Mouse (Mus musculus): ENCODE data around the gene Apbb2. TPM values are rescaled to one million over a fixed set of nuclear protein-coding genes. Genes with fewer than 3 reads are reported as not detected.

Gene Apbb2
- polyA plus RNA-seq, 1 experiment from 2014 or later = 30.9 TPM

- 75% methylated on average over 7 of the region's 7 CpGs for WGBS
- no peaks in the 10 kb centered on the region; a peak in 2 of 4 replicates for H3K4me1 ChIP-seq (ENCODE audit: control insufficient read depth in 2 of 2, insufficient read depth in 2 of 2, low read length in 2 of 2)
- H3K36me3 ChIP-seq (ENCODE audit: control insufficient read depth, insufficient read depth, low read length) = no peaks in the 10 kb centered on the region
- no peak overlapping the region for H3K4me3 ChIP-seq (ENCODE audit: control insufficient read depth in 1 of 2, insufficient read depth in 1 of 2, low read depth in 1 of 2, low read length in 2 of 2)
- no peaks in the 10 kb centered on the region for H3K27me3 ChIP-seq (ENCODE audit: control insufficient read depth, insufficient read depth, low read length)
- H3K27ac ChIP-seq (replicated peaks in 1 of 2; ENCODE audit: control insufficient read depth in 1 of 2, insufficient read depth in 1 of 2, low read depth in 2 of 2, low read length in 2 of 2) = no peak overlapping the region
- no peak overlapping the region for H3K9ac ChIP-seq (ENCODE audit: low read length)
- peak; percentile 54; the same call in 1 of the 2 replicates for ATAC-seq (ENCODE audit: insufficient number of reproducible peaks, insufficient read depth, low FRiP score, low read depth)
- no peaks in the 10 kb centered on the region for H3K9me3 ChIP-seq (ENCODE audit: control insufficient read depth, low read length)
- H3K4me2 ChIP-seq (ENCODE audit: low read length) = no peak overlapping the region
These were observed 107.9 kb downstream of the Apbb2 start for GRCm38 (mm10) chr5:66510716-66511115.

GRCm38 (mm10) chr5:66509151-66509550, 109.4 kb downstream of the Apbb2 start:
- H3K27me3 ChIP-seq (ENCODE audit: control insufficient read depth, insufficient read depth, low read length) = no peaks in the 10 kb centered on the region
- no peak overlapping the region for H3K4me3 ChIP-seq (ENCODE audit: control insufficient read depth in 1 of 2, insufficient read depth in 1 of 2, low read depth in 1 of 2, low read length in 2 of 2)
- no peaks in the 10 kb centered on the region for H3K9me3 ChIP-seq (ENCODE audit: control insufficient read depth, low read length)
- H3K4me1 ChIP-seq (ENCODE audit: control insufficient read depth in 2 of 2, insufficient read depth in 2 of 2, low read length in 2 of 2) = peaks cover 4 to 12% of the 10 kb centered on the region in 2 experiments; a peak in 3 of 4 replicates
- H3K36me3 ChIP-seq (ENCODE audit: control insufficient read depth, insufficient read depth, low read length) = no peaks in the 10 kb centered on the region
- H3K4me2 ChIP-seq (ENCODE audit: low read length) = no peak overlapping the region
- no peak overlapping the region for H3K27ac ChIP-seq (replicated peaks in 1 of 2; ENCODE audit: control insufficient read depth in 1 of 2, insufficient read depth in 1 of 2, low read depth in 2 of 2, low read length in 2 of 2)
- WGBS = 63% methylated on average over 5 of the region's 5 CpGs
- no peak overlapping the region for H3K9ac ChIP-seq (ENCODE audit: low read length)
- ATAC-seq (ENCODE audit: insufficient number of reproducible peaks, insufficient read depth, low FRiP score, low read depth) = no peak

- Histone ChIP-seq H3K9ac (ENCODE audit: low read length) (no peak overlapping the region), H3K27me3 (ENCODE audit: control insufficient read depth, insufficient read depth, low read length) (no peaks in the 10 kb centered on the region), H3K4me3 (ENCODE audit: control insufficient read depth in 1 of 2, insufficient read depth in 1 of 2, low read depth in 1 of 2, low read length in 2 of 2) (no peak overlapping the region), H3K9me3 (ENCODE audit: control insufficient read depth, low read length) (no peaks in the 10 kb centered on the region), H3K27ac (replicated peaks in 1 of 2; ENCODE audit: control insufficient read depth in 1 of 2, insufficient read depth in 1 of 2, low read depth in 2 of 2, low read length in 2 of 2) (no peak overlapping the region), H3K36me3 (ENCODE audit: control insufficient read depth, insufficient read depth, low read length) (no peaks in the 10 kb centered on the region), H3K4me1 (ENCODE audit: control insufficient read depth in 2 of 2, insufficient read depth in 2 of 2, low read length in 2 of 2) (peaks cover 13 to 25% of the 10 kb centered on the region in 2 experiments), H3K4me2 (ENCODE audit: low read length) (no peak overlapping the region)
- no peak for ATAC-seq (ENCODE audit: insufficient number of reproducible peaks, insufficient read depth, low FRiP score, low read depth)
- WGBS = 79% methylated on average over 3 of the region's 3 CpGs
These were observed 113.0 kb downstream of the Apbb2 start for GRCm38 (mm10) chr5:66505578-66505977.

- H3K4me3 ChIP-seq (ENCODE audit: control insufficient read depth in 1 of 2, insufficient read depth in 1 of 2, low read depth in 1 of 2, low read length in 2 of 2) = no peak overlapping the region
- H3K36me3 ChIP-seq (ENCODE audit: control insufficient read depth, insufficient read depth, low read length) = no peaks in the 10 kb centered on the region
- 73% methylated on average over 1 of the region's 1 CpGs for WGBS
- peaks cover 4% of the 10 kb centered on the region; the same call in 1 of the 2 replicates for H3K9me3 ChIP-seq (ENCODE audit: control insufficient read depth, low read length)
- no peak overlapping the region for H3K4me2 ChIP-seq (ENCODE audit: low read length)
- no peak overlapping the region for H3K9ac ChIP-seq (ENCODE audit: low read length)
- peaks cover 13 to 25% of the 10 kb centered on the region in 2 experiments for H3K4me1 ChIP-seq (ENCODE audit: control insufficient read depth in 2 of 2, insufficient read depth in 2 of 2, low read length in 2 of 2)
- H3K27me3 ChIP-seq (ENCODE audit: control insufficient read depth, insufficient read depth, low read length) = no peaks in the 10 kb centered on the region
- no peak for ATAC-seq (ENCODE audit: insufficient number of reproducible peaks, insufficient read depth, low FRiP score, low read depth)
- H3K27ac ChIP-seq (replicated peaks in 1 of 2; ENCODE audit: control insufficient read depth in 1 of 2, insufficient read depth in 1 of 2, low read depth in 2 of 2, low read length in 2 of 2) = no peak overlapping the region
These were observed 113.5 kb downstream of the Apbb2 start for GRCm38 (mm10) chr5:66505071-66505470.

GRCm38 (mm10) chr5:66504434-66504747, 114.2 kb downstream of the Apbb2 start:
- H3K4me2 ChIP-seq (ENCODE audit: low read length) = peak overlapping the region; percentile 47
- no peak for ATAC-seq (ENCODE audit: insufficient number of reproducible peaks, insufficient read depth, low FRiP score, low read depth)
- peak overlapping the region; percentile 28 to 65; a peak in 3 of 4 replicates for H3K27ac ChIP-seq (replicated peaks in 1 of 2; ENCODE audit: control insufficient read depth in 1 of 2, insufficient read depth in 1 of 2, low read depth in 2 of 2, low read length in 2 of 2)
- H3K4me1 ChIP-seq (ENCODE audit: control insufficient read depth in 2 of 2, insufficient read depth in 2 of 2, low read length in 2 of 2) = peaks cover 13 to 25% of the 10 kb centered on the region in 2 experiments
- no peak overlapping the region for H3K9ac ChIP-seq (ENCODE audit: low read length)
- WGBS = 20% methylated on average over 6 of the region's 6 CpGs
- no peaks in the 10 kb centered on the region for H3K36me3 ChIP-seq (ENCODE audit: control insufficient read depth, insufficient read depth, low read length)
- H3K9me3 ChIP-seq (ENCODE audit: control insufficient read depth, low read length) = peaks cover 4% of the 10 kb centered on the region; the same call in 1 of the 2 replicates
- H3K27me3 ChIP-seq (ENCODE audit: control insufficient read depth, insufficient read depth, low read length) = no peaks in the 10 kb centered on the region
- no peak overlapping the region for H3K4me3 ChIP-seq (ENCODE audit: control insufficient read depth in 1 of 2, insufficient read depth in 1 of 2, low read depth in 1 of 2, low read length in 2 of 2)

GRCm38 (mm10) chr5:66503557-66504433, 114.8 kb downstream of the Apbb2 start:
- Histone ChIP-seq H3K27me3 (ENCODE audit: control insufficient read depth, insufficient read depth, low read length) (no peaks in the 10 kb centered on the region), H3K9me3 (ENCODE audit: control insufficient read depth, low read length) (peaks cover 4% of the 10 kb centered on the region; the same call in 1 of the 2 replicates), H3K4me3 (ENCODE audit: control insufficient read depth in 1 of 2, insufficient read depth in 1 of 2, low read depth in 1 of 2, low read length in 2 of 2) (0 out of 4 replicates have a peak overlapping the region, but pooled peaks of 1 of the 2 experiments have one; percentile 6), H3K4me1 (ENCODE audit: control insufficient read depth in 2 of 2, insufficient read depth in 2 of 2, low read length in 2 of 2) (peaks cover 13 to 25% of the 10 kb centered on the region in 2 experiments), H3K27ac (replicated peaks in 1 of 2; ENCODE audit: control insufficient read depth in 1 of 2, insufficient read depth in 1 of 2, low read depth in 2 of 2, low read length in 2 of 2) (peak overlapping the region; percentile 41 to 65; a peak in 3 of 4 replicates), H3K9ac (ENCODE audit: low read length) (0 out of 2 replicates have a peak overlapping the region, but pooled peaks have one; percentile 21), H3K36me3 (ENCODE audit: control insufficient read depth, insufficient read depth, low read length) (no peaks in the 10 kb centered on the region), H3K4me2 (ENCODE audit: low read length) (peak overlapping the region; percentile 47)
- 32% methylated on average over 17 of the region's 17 CpGs for WGBS
- ATAC-seq (ENCODE audit: insufficient number of reproducible peaks, insufficient read depth, low FRiP score, low read depth) = 0 out of 2 replicates have a peak, but pooled peaks have one; percentile 50

GRCm38 (mm10) chr5:66503033-66503432, 115.6 kb downstream of the Apbb2 start:
- Histone ChIP-seq H3K27ac (replicated peaks in 1 of 2; ENCODE audit: control insufficient read depth in 1 of 2, insufficient read depth in 1 of 2, low read depth in 2 of 2, low read length in 2 of 2) (no peak overlapping the region), H3K4me1 (ENCODE audit: control insufficient read depth in 2 of 2, insufficient read depth in 2 of 2, low read length in 2 of 2) (peaks cover 13 to 25% of the 10 kb centered on the region in 2 experiments), H3K36me3 (ENCODE audit: control insufficient read depth, insufficient read depth, low read length) (no peaks in the 10 kb centered on the region), H3K9me3 (ENCODE audit: control insufficient read depth, low read length) (peaks cover 4% of the 10 kb centered on the region; the same call in 1 of the 2 replicates), H3K27me3 (ENCODE audit: control insufficient read depth, insufficient read depth, low read length) (no peaks in the 10 kb centered on the region), H3K4me2 (ENCODE audit: low read length) (no peak overlapping the region), H3K4me3 (ENCODE audit: control insufficient read depth in 1 of 2, insufficient read depth in 1 of 2, low read depth in 1 of 2, low read length in 2 of 2) (no peak overlapping the region), H3K9ac (ENCODE audit: low read length) (no peak overlapping the region)
- WGBS = 97% methylated on average over 1 of the region's 1 CpGs
- no peak for ATAC-seq (ENCODE audit: insufficient number of reproducible peaks, insufficient read depth, low FRiP score, low read depth)

Measured in heart, embryonic 14.5 days (tissue).